Mouse (Mus musculus) limb, embryonic 14.5 days (tissue): Measurements from ENCODE around the gene Krr1. TPM values are rescaled to one million over a fixed set of nuclear protein-coding genes. Genes with fewer than 3 reads are reported as not detected.

Experiments used
- ATAC-seq: fragments of 200-750 bp; cut with Nextera tagmentation; 2 replicates; pipeline ENCODE4 v1.8.0; 2017; ENCODE audit warnings: low read depth, moderate number of reproducible peaks, moderate TSS enrichment; ENCODE audit not compliant: low FRiP score
- DNase-seq: peaks from one replicate; pipeline ENCODE4 v3.0.0-alpha.2; 2015; ENCODE audit warnings: low spot score
- H3K27ac ChIP-seq: fragments of 300-500 bp; sonication (generic); replicated peaks from 2 replicates; pipeline ENCODE4 v1.5.1; 2014; ENCODE audit warnings: low read depth, mild to moderate bottlenecking, low read length, moderate library complexity, mixed read lengths
- H3K27me3 ChIP-seq: fragments of 300-500 bp; sonication (generic); 2 replicates; pipeline ENCODE4 v1.6.1; 2014; ENCODE audit warnings: low read length, mixed read lengths; ENCODE audit not compliant: control insufficient read depth, insufficient read depth
- H3K36me3 ChIP-seq: fragments of 300-500 bp; sonication (generic); 2 replicates; pipeline ENCODE4 v1.6.1; 2014; ENCODE audit warnings: mild to moderate bottlenecking, low read length, moderate library complexity, mixed read lengths; ENCODE audit not compliant: control insufficient read depth, insufficient read depth
- H3K4me1 ChIP-seq: fragments of 300-500 bp; sonication (generic); 2 replicates; pipeline ENCODE4 v1.6.1; 2014; ENCODE audit warnings: antibody characterized with exemption, low read length, mixed read lengths; ENCODE audit not compliant: control insufficient read depth, insufficient read depth
- H3K4me2 ChIP-seq: fragments of 300-500 bp; sonication (generic); replicated peaks from 2 replicates; pipeline ENCODE4 v1.6.1; 2014; ENCODE audit warnings: low read depth, mild to moderate bottlenecking, low read length, moderate library complexity; ENCODE audit not compliant: severe bottlenecking
- H3K4me3 ChIP-seq: fragments of 300-500 bp; sonication (generic); replicated peaks from 2 replicates; pipeline ENCODE4 v1.5.1; 2014; ENCODE audit warnings: low read length
- H3K9ac ChIP-seq: fragments of 300-500 bp; sonication (generic); 2 replicates; pipeline ENCODE4 v1.6.1; 2014; ENCODE audit warnings: mild to moderate bottlenecking, low read depth, low read length, moderate library complexity; ENCODE audit not compliant: severe bottlenecking
- H3K9me3 ChIP-seq: fragments of 300-500 bp; sonication (generic); 2 replicates; pipeline ENCODE4 v1.6.1; 2016; ENCODE audit warnings: low read length; ENCODE audit not compliant: control insufficient read depth
- POLR2A ChIP-seq: fragments of 200-500 bp; IDR thresholded peaks from 2 replicates; pipeline ENCODE4 v1.8.0; 2012; ENCODE audit warnings: inconsistent platforms, mild to moderate bottlenecking, moderate library complexity, borderline replicate concordance; ENCODE audit not compliant: insufficient read depth, insufficient read length; ENCODE audit errors: extremely low read depth
- WGBS: fragments of 180-500 bp; shearing (Covaris S2); extraction: QIAGEN DNeasy Blood & Tissue Kit; methylation state at CpG from one replicate; pipeline ENCODE4 v1.1.7; 2014; 5-methylcytosine and 5-hydroxymethylcytosine counted together
- polyA plus RNA-seq, 2 experiments: library from polyadenylated mRNA; depleted of rRNA in 1 of 2; stranded (reverse) in 1 of 2; unstranded in 1 of 2; fragments of >200 nt; fragmentation: Nextera tagmentation in 1 of 2; extraction: Ambion mirVana in 1 of 2; gene quantifications; 2 replicates each; pipeline versions ENCODE4 v1.2.1 to v1.2.3; 2012 to 2014

Krr1 gene
- polyA plus RNA-seq, 2 experiments, result 29.6 to 41.3 TPM

DNA sequence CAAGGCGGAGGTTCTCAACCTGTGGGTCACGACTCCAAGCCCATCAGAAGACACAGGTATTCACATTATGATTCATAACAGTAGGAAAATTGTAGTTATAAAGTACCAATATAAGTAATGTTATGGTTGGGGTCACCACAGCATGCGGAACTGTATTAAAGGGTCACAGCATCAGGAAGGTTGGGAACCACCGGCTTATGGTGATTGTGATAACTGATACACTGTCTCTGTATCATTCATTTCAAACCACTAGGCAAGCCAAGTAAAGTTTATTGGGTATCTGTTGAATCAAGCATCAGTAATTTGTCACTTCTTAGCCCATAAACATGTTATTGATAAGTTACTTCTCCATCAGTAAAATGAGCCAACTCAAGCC, 14.4 kb upstream of the Krr1 start:
- H3K4me1 ChIP-seq, result peaks cover 4% of the 10 kb centered on the region; the same call in 1 of the 2 replicates
- no peak for TF ChIP-seq POLR2A
- no peak overlapping the region for H3K4me2 ChIP-seq
- no peaks in the 10 kb centered on the region for H3K27me3 ChIP-seq
- H3K9me3 ChIP-seq, result no peaks in the 10 kb centered on the region
- DNase-seq, result no peak
- H3K36me3 ChIP-seq, result no peaks in the 10 kb centered on the region
- no peak overlapping the region for H3K4me3 ChIP-seq
- 39% methylated on average over 4 of the region's 4 CpGs for WGBS
- no peak overlapping the region for H3K9ac ChIP-seq
- ATAC-seq, result no peak
- H3K27ac ChIP-seq, result no peak overlapping the region

DNA sequence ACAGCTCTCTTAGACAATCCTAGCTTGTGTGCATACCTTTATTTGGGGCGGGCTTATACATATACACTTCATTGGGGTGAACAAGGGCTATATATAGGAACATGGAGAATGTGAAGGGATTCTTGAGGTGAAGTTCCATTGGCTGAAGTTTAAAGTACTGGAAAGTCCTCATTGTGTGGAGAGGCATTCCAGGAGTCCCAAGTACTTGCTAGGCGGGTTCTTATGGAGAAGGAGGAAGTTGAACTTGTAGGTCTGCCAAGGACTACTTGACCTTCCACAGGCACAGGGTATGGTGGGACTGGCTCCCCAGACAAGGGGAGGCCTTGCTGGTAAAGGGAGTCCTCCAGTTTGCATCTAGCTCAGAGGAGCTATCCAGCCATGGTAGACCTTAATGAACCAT, 13.1 kb upstream of the Krr1 start:
- WGBS, result 84% methylated on average over 2 of the region's 2 CpGs
- Histone ChIP-seq H3K4me2 (no peak overlapping the region), H3K4me3 (no peak overlapping the region), H3K9ac (no peak overlapping the region), H3K27ac (no peak overlapping the region), H3K4me1 (peaks cover 4% of the 10 kb centered on the region; the same call in 1 of the 2 replicates), H3K9me3 (no peaks in the 10 kb centered on the region), H3K27me3 (no peaks in the 10 kb centered on the region), H3K36me3 (no peaks in the 10 kb centered on the region)
- ATAC-seq (no peak), DNase-seq (no peak)
- TF ChIP-seq POLR2A, result no peak

DNA sequence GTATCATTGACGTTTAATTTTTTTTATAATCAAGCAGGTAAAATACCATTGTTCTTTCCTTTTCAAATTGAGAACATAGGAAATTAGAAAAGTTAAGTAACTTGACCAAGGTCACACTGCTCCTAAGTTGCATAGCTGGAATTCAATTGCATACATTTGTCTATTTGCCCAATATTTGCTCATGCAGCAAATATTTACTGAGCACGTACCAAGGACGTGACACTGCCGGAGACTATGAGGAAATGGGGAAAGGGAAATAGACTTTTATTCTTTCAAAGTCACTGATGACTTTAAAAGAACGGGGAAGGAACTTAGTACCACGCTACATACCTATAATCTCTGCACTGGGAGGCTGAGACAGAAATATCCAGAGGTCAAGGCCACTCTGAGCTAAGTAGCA, 12.0 kb upstream of the Krr1 start:
- H3K27ac ChIP-seq, result no peak overlapping the region
- TF ChIP-seq POLR2A, result no peak
- H3K9ac ChIP-seq, result no peak overlapping the region
- 79% methylated on average over 6 of the region's 6 CpGs for WGBS
- no peak for DNase-seq
- ATAC-seq, result no peak
- peaks cover 4% of the 10 kb centered on the region; the same call in 1 of the 2 replicates for H3K4me1 ChIP-seq
- no peaks in the 10 kb centered on the region for H3K27me3 ChIP-seq
- H3K4me3 ChIP-seq, result no peak overlapping the region
- H3K4me2 ChIP-seq, result no peak overlapping the region
- H3K36me3 ChIP-seq, result no peaks in the 10 kb centered on the region
- no peaks in the 10 kb centered on the region for H3K9me3 ChIP-seq

DNA sequence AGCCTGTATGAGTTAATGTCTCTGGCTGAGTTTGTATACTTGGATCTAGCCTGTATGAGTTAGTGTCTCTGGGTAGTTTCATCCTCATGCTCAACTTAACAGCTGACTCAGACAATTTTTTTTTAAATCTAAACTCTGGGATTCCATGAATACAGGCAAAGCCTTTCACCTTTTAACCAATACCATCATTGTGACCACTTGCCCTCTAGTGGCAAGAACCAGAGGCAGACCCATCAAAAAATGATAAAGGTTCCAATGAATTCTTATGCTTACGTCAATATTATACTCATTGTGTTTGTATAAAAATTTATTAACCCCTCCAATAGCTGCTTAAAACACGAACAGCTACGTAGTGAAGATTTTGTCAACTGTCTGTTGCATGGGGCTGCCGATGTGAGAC, 6.1 kb upstream of the Krr1 start:
- H3K4me1 ChIP-seq, result no peaks in the 10 kb centered on the region
- no peaks in the 10 kb centered on the region for H3K36me3 ChIP-seq
- 54% methylated on average over 4 of the region's 4 CpGs for WGBS
- no peaks in the 10 kb centered on the region for H3K27me3 ChIP-seq
- no peak for TF ChIP-seq POLR2A
- ATAC-seq (no peak), DNase-seq (peak; percentile 18)
- H3K9me3 ChIP-seq, result no peaks in the 10 kb centered on the region
- H3K4me2 ChIP-seq, result no peak overlapping the region
- no peak overlapping the region for H3K27ac ChIP-seq
- H3K4me3 ChIP-seq, result no peak overlapping the region
- H3K9ac ChIP-seq, result no peak overlapping the region

DNA sequence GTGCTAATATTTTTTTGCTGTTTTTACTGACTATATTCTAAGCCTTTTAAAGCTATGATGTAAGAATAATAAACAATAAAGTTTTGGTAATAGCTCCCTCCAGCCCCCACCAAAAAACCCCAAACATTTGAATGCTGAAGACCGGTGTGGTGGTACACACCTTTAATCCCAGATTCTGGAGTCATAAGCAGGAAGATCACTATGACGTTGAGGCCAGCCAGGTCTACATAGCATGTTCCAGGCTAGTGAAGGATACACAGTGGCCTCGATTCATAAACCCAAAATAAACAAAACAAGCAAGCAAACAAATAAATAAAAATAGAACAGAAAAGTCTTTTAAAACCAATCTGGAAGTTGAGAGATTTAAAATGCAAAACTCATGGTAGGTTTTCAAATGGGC, 535 bp upstream of the Krr1 start:
- Histone ChIP-seq H3K9ac (no peak overlapping the region), H3K4me3 (no peak overlapping the region), H3K9me3 (no peaks in the 10 kb centered on the region), H3K4me2 (peak overlapping the region; percentile 38), H3K27me3 (no peaks in the 10 kb centered on the region), H3K27ac (no peak overlapping the region), H3K36me3 (peaks cover 12% of the 10 kb centered on the region), H3K4me1 (peaks cover 3% of the 10 kb centered on the region)
- ATAC-seq (no peak), DNase-seq (no peak)
- WGBS, result 81% methylated on average over 3 of the region's 3 CpGs
- TF ChIP-seq POLR2A, result no peak

DNA sequence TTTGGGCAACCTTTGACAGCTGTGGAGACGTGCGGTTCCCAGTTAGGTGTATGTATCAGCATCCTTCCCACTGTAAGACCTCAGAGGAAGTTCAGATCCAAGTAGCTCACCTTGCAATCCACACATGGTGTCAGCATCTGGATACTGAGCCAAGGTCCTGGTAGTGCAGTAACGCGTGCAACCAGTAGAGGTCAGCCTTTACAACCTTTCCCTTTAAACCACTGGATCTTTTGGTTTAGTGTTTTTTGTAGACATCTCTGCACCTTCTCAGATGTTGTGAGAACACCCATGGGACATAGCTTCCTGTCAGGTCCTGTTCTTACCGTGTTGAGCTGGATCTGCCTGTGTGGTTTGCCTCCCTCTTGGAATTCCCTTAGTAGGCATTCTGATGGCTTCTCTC, 5.1 kb downstream of the Krr1 start:
- WGBS, result 36% methylated on average over 5 of the region's 5 CpGs
- H3K9ac ChIP-seq, result no peak overlapping the region
- peaks cover 51% of the 10 kb centered on the region for H3K36me3 ChIP-seq
- H3K4me2 ChIP-seq, result no peak overlapping the region
- TF ChIP-seq POLR2A, result no peak
- H3K4me3 ChIP-seq, result no peak overlapping the region
- DNase-seq, result peak; percentile 78
- peaks cover 3% of the 10 kb centered on the region for H3K4me1 ChIP-seq
- no peaks in the 10 kb centered on the region for H3K9me3 ChIP-seq
- H3K27ac ChIP-seq, result no peak overlapping the region
- ATAC-seq, result no peak; the same call in 1 of the 2 replicates
- H3K27me3 ChIP-seq, result no peaks in the 10 kb centered on the region
